Mouse (Mus musculus) retina, postnatal 1 day (tissue): Measurements from ENCODE around the gene Snca.
A peak's percentile ranks its signal among the peaks of the same experiment; 100 is the strongest.

Experiments
- DNase-seq: peaks from one replicate; pipeline ENCODE4 v3.0.0-alpha.2; 2012

Snca gene

GRCm38 (mm10) chr6:60829282-60829891, at the start of gene Snca:
Gene Snca (minus strand): TSS chr6:60829855.
- peak; percentile 75 for DNase-seq

- DNase-seq: peak; percentile 14
Observed at GRCm38 (mm10) chr6:60870126-60870525, 40.5 kb upstream of the Snca start.

- DNase-seq: no peak
Observed at GRCm38 (mm10) chr6:60856599-60856998, 26.9 kb upstream of the Snca start.

- DNase-seq: no peak
Observed at GRCm38 (mm10) chr6:60851690-60852089, 22.0 kb upstream of the Snca start.

- peak; percentile 86 for DNase-seq
Observed at GRCm38 (mm10) chr6:60828429-60829264, 1.0 kb downstream of the Snca start.

- peak; percentile 27 for DNase-seq
Observed at GRCm38 (mm10) chr6:60828047-60828428, 1.6 kb downstream of the Snca start.

GRCm38 (mm10) chr6:60827290-60827689, 2.4 kb downstream of the Snca start:
- DNase-seq: no peak

- no peak for DNase-seq
Observed at GRCm38 (mm10) chr6:60819272-60819671, 10.4 kb downstream of the Snca start.

- no peak for DNase-seq
Observed at GRCm38 (mm10) chr6:60813516-60813915, 16.1 kb downstream of the Snca start.

GRCm38 (mm10) chr6:60798266-60798665, 31.4 kb downstream of the Snca start:
- no peak for DNase-seq

GRCm38 (mm10) chr6:60793659-60794365, 35.8 kb downstream of the Snca start:
- no peak for DNase-seq

- no peak for DNase-seq
Observed at GRCm38 (mm10) chr6:60786955-60787354, 42.7 kb downstream of the Snca start.

- DNase-seq: no peak
Observed at GRCm38 (mm10) chr6:60771899-60772298, 57.8 kb downstream of the Snca start.

- no peak for DNase-seq
Observed at GRCm38 (mm10) chr6:60765696-60766095, 64.0 kb downstream of the Snca start.

GRCm38 (mm10) chr6:60762864-60763263, 66.8 kb downstream of the Snca start:
- DNase-seq: no peak

- DNase-seq: peak; percentile 26
Observed at GRCm38 (mm10) chr6:60761710-60762109, 67.9 kb downstream of the Snca start.

GRCm38 (mm10) chr6:60754975-60755374, 74.7 kb downstream of the Snca start:
- DNase-seq: no peak

GRCm38 (mm10) chr6:60745965-60746364, 83.7 kb downstream of the Snca start:
- DNase-seq: no peak

- peak; percentile 96 for DNase-seq
Observed at GRCm38 (mm10) chr6:60741427-60742071, 88.1 kb downstream of the Snca start.

- DNase-seq: no peak
Observed at GRCm38 (mm10) chr6:60739776-60740175, 89.9 kb downstream of the Snca start.

GRCm38 (mm10) chr6:60731164-60731563, 98.5 kb downstream of the Snca start:
- no peak for DNase-seq

- DNase-seq: no peak
Observed at GRCm38 (mm10) chr6:60724110-60724829, 105.4 kb downstream of the Snca start.

GRCm38 (mm10) chr6:60717566-60717965, 112.1 kb downstream of the Snca start:
- DNase-seq: no peak
